Mouse (Mus musculus) 3T3-L1 (cell line): ENCODE measurements around the gene Fut2.

Experiments
- DNase-seq: peaks from one replicate; pipeline ENCODE4 v3.0.0-alpha.2; 2015; ENCODE audit warnings: low read depth, low spot score

The Fut2 gene

GRCm38 (mm10) chr7:45639561-45640027 lies 26.6 kb downstream of the Fut2 start, which contains the start of gene Mamstr:
TSS of gene Mamstr (plus strand) at chr7:45639977.
- DNase-seq, result no peak

DNA sequence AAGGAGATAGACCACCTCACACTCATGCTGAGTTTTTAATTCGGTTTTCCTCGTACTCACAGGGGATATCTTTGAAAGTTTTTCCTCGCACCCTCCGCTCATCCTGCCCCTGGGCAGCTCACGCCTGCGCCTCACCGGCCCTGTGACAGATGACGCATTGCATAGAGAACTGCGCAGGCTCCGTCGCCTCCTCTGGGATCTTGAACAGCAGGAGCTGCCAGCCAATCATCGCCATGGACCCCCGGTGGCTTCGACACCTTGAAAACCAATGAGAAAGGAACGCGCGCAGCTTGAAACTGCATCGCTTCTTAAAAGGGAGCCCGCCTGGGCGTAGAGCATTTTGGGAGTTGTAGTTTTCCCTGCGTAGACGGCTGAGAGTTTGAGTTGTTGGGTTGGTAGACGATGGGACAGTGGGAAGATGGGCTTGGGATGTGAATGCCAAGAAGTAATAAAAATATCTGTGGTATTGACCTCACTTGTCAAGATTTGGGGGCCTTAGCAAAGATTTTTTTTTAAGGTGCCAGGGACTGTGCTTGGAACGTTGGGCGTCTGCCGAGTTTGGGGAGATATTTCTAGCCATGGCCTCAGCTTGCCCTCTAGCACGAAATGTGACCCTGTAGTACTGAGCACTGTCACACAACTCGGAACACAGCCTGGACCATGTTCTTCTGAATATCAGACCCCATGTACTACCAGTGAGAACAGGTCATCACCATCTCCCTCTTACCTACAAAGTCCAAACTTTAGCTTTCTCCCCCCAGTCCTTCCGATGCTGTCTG lies 27.4 kb downstream of the Fut2 start:
- DNase-seq, result peak; percentile 83

DNA sequence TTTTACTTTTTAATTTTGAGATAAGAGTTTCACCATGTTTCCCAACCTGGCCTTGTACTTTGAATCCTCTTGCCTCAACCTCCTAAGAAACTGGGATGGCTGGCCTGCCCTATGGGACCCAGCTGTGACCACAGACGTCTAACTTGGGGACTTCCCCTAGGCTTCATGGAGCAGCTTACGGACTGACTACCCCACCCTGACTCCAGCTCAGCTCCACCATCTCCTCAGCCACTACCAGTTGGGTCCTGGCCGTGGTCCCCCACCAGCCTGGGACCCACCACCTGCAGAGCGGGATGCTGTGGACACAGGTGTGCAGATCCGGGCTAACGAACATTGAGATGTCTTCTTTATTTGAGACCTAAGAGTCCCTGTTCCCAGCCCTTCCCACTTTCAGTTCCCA lies 28.5 kb downstream of the Fut2 start:
- DNase-seq, result no peak

GRCm38 (mm10) chr7:45635711-45636688 lies 30.2 kb downstream of the Fut2 start:
- no peak for DNase-seq

GRCm38 (mm10) chr7:45634946-45635681 lies 31.1 kb downstream of the Fut2 start:
- no peak for DNase-seq

DNA sequence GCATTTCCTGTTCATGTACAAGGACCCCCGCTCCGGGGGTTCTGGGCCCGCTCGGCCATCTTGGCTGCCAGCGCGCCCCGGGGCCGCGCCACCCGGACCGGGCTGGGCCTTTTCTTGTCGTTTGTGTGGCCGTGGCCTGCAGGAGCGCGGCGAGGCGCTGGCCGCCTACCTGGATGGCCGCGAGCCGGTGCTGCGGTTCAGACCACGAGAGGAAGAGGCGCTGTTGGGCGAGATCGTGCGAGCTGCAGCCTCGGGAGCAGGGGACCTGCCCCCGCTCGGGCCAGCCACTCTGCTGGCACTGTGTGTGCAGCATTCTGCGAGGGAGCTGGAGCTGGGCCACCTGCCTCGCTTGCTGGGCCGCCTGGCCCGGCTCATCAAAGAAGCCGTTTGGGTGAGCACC lies 33.7 kb downstream of the Fut2 start:
- no peak for DNase-seq

GRCm38 (mm10) chr7:45630064-45630907 lies 35.9 kb downstream of the Fut2 start:
- no peak for DNase-seq

- DNase-seq, result no peak
These were observed 37.6 kb downstream of the Fut2 start for GRCm38 (mm10) chr7:45628364-45629294.

DNA sequence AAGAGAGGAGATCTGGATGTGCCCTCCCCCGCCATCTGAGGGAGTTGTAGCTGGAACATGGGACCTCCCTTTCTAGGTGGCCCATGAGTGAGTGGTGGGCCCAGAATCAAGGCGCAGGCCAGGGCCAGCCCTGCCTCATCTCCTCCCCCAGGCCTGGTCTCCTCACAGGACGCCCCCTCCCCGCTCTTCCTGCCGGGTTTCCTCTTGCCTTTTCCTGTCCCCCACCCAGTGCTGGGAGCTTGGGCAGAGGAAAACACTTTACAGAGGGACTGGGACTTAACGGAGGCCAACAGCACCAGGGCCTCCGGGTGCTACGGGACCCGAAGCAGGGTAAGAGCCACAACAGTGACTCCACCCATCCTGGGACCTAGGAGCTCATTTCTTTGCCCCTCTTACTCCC lies 38.9 kb downstream of the Fut2 start, which contains the start of gene Rasip1:
Rasip1 (plus strand) TSS at position 228 of the 400 bp plus-strand sequence.
- DNase-seq, result no peak

DNA sequence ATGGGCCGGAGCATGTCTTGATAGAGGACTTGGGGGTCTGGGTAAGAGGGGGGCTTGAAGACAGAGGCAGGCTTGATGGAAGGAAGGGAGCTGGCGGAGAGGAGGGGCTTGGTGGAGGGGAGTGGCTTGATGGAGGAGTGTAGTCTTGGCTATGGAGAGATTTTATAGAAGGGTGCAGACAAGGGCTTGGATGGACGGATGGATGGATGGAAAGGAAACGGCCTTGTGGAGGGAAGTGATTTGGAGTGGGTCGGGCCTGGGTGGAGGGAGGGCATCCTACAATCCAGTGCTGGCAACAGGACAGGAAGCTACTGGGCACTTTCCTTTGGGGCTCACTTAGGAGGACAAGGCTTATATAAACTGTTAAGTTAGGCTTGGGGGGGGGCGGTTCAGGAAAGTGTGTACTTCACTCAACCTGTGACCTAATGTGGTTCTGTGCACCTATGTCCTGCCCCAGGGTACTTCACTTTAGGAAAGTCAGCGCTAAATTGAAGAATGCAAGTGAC lies 39.6 kb downstream of the Fut2 start:
- DNase-seq, result no peak

DNA sequence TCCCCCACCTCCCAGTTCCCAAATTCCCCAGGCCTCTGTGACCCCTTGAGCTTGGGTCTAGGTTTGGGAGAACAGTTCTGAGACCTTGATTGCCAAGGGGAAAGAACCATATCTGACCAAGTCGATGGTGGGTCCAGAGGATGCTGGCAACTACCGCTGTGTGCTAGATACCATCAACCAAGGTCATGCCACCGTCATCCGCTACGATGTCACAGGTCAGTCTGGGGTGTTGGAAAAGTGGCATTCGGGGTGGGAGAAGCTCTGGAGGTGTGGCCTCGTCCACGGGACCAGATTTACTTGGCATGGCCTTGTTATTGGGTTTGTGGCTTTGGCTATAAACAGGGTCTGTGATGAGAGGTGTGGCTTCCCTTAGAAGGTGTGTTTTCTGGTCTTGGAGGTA lies 40.7 kb downstream of the Fut2 start:
- no peak for DNase-seq

GRCm38 (mm10) chr7:45624718-45625117 lies 41.5 kb downstream of the Fut2 start:
- DNase-seq, result no peak

DNA sequence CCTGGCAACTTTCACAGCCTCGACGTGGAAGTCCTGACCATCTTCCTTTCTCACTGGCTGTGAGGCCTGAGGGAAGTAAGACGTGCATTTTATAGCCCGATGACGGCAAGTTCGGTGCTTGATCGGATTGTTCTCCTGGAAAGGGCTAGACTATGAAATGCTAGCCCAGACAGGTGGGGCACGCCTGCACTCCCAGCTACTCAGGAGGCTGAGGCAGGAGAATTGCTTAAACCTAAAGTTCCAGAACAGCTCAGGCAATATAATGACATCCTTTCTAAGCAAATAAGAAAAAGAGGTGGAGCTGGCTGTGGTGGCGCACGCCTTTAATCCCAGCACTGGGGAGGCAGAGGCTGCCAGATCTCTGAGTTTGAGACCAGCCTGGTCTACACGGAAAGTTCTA lies 42.7 kb downstream of the Fut2 start:
- no peak for DNase-seq

GRCm38 (mm10) chr7:45621443-45621842 lies 44.8 kb downstream of the Fut2 start, which contains the start of gene Izumo1:
TSS of gene Izumo1 (plus strand) at chr7:45621811.
- DNase-seq, result no peak

GRCm38 (mm10) chr7:45619592-45619991 lies 46.6 kb downstream of the Fut2 start:
- no peak for DNase-seq

DNA sequence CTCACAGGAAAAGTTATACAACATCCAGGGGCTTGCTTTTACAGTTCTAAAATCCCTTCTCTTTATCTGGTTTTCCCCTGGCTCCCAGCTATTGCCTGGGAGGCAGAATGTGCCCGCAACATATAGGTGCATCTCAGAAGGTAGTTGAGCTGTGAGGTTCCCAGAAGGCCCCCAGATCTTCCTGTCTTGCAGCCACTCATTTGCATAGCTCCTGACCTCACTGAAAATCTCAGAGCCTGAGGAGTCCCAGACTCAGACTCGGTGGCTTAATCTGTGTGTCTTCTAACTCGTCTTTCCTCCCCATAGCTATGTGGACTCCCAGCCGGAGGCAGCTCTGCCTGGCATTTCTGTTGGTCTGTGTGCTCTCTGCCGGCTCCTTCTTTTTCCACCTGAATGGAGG lies 47.9 kb downstream of the Fut2 start:
- DNase-seq, result no peak

DNA sequence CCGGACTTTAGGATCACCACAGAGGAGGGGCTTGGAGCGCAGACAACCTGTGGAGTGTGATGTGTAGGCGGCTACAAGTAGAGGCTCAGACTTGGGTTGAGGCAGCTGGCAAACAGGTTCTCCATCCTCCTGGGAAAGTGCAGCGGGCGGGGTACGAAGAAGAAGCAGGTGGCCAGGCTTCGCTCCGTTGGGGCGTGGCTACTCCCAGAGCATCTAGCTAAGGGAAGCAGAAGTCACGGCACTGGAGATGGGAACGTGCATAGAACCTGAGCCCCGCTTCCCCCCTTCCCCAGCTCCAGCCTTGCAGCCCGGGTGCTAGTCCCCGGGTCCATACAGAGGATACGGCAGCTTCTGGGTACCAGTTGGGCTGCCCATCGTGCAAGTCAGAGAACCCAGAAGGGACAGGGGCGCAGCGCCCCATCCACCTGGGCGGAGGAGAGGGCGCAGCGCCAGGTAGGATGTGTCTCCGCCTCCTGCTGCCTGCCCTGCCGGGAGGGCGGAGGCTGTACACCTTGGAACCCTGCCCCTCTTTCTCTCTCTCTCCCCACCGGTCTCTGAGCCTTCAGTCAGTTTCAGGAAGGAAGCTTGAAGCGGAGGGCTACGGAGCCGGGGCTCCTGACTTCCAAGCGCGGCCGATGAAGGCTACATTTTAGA lies 49.0 kb downstream of the Fut2 start, which contains the start of gene Fut1:
Fut1 (plus strand) TSS at position 248 of the 654 bp plus-strand sequence.
- no peak for DNase-seq

DNA sequence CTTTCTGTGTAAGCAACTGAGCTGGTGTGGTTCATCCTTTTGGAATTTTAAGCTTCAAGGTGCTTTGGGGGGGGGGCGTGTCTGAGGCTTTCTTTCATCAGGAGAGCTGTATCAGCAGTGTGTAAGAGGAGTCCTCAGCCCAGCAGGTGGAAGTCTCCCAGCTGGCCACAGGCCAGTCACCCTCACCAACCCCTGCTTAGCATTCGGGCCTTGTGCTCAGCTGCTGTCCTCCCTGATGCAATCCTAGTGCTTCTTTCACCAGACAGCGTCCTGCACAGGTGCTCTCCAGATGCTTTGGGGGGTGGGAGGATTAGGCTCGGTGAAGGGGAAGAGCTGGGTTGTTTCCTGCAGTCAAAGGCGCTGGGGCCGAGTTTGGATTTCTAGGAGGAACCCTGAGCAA lies 49.9 kb downstream of the Fut2 start:
- peak; percentile 57 for DNase-seq

DNA sequence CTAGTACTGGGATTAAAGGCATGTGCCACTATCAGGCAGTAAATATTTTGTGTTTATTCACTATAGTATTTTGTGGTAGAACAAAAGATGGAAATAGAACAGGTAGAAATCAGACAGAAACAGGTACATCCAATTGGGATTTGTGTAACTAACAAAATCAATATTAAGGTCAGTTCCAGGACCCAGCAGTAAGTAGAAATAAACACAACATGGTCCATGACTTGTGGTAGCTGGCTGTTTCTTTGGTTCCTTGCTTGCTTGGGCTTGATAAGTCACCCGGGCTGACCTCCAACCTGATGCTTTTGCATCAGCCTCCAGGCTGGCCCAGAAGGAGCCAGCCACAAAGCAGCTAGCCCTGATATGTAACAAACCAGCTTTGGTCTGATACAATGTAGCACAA lies 56.7 kb downstream of the Fut2 start:
- DNase-seq, result no peak
